Mouse (Mus musculus): ENCODE data around the gene Oas1f. TPM values are rescaled to one million over a fixed set of nuclear protein-coding genes. Genes with fewer than 3 reads are reported as not detected.
"Not testable (repeated sequence)": the region's sequence is repeated elsewhere in the genome, so short reads cannot be mapped to it uniquely, and the experiment has no call there.

Oas1f gene
- polyA plus RNA-seq, 1 experiment from 2014 or later = not detected

- H3K27ac ChIP-seq (ENCODE audit: low read depth); H3K4me3 ChIP-seq (ENCODE audit: low read depth, low read length); H3K27me3 ChIP-seq (replicated peaks; ENCODE audit: control insufficient read depth, insufficient read depth, low read length); ATAC-seq (replicated peaks; ENCODE audit: low FRiP score, low TSS enrichment, low read depth); DNase-seq (ENCODE audit: low spot score); H3K9ac ChIP-seq (ENCODE audit: low read length); H3K9me3 ChIP-seq (ENCODE audit: control insufficient read depth, low read length); H3K36me3 ChIP-seq (ENCODE audit: control insufficient read depth, insufficient read depth, low read length); H3K4me1 ChIP-seq (replicated peaks; ENCODE audit: control insufficient read depth, insufficient read depth, low read length); H3K4me2 ChIP-seq (ENCODE audit: low read length): not testable (repeated sequence)
- WGBS = 74% methylated on average over 2 of the region's 2 CpGs
These were observed 47.5 kb downstream of the Oas1f start for GRCm38 (mm10) chr5:120894692-120895091.

- no peaks in the 10 kb centered on the region for H3K9me3 ChIP-seq (ENCODE audit: control insufficient read depth, low read length)
- 90% methylated on average over 11 of the region's 11 CpGs for WGBS
- no peaks in the 10 kb centered on the region for H3K27me3 ChIP-seq (replicated peaks; ENCODE audit: control insufficient read depth, insufficient read depth, low read length)
These were observed 48.2 kb downstream of the Oas1f start for GRCm38 (mm10) chr5:120895231-120895900.

GRCm38 (mm10) chr5:120898307-120898706, 51.1 kb downstream of the Oas1f start:
- DNase-seq (ENCODE audit: low spot score) = no peak

More at GRCm38 (mm10) chr5:120895231-120895900, 48.2 kb downstream of the Oas1f start:
- Histone ChIP-seq H3K36me3 (ENCODE audit: control insufficient read depth, insufficient read depth, low read length) (no peaks in the 10 kb centered on the region), H3K4me1 (replicated peaks; ENCODE audit: control insufficient read depth, insufficient read depth, low read length) (no peaks in the 10 kb centered on the region), H3K4me2 (ENCODE audit: low read length) (no peak overlapping the region), H3K27ac (ENCODE audit: low read depth) (no peak overlapping the region), H3K4me3 (ENCODE audit: low read depth, low read length) (no peak overlapping the region), H3K9ac (ENCODE audit: low read length) (no peak overlapping the region)
- ATAC-seq (replicated peaks; ENCODE audit: low FRiP score, low TSS enrichment, low read depth) (no peak), DNase-seq (ENCODE audit: low spot score) (peak; percentile 27)

GRCm38 (mm10) chr5:120898726-120899125, 51.6 kb downstream of the Oas1f start:
- H3K27me3 ChIP-seq (replicated peaks; ENCODE audit: control insufficient read depth, insufficient read depth, low read length) = no peaks in the 10 kb centered on the region
- H3K9ac ChIP-seq (ENCODE audit: low read length) = no peak overlapping the region
- ATAC-seq (replicated peaks; ENCODE audit: low FRiP score, low TSS enrichment, low read depth) (no peak), DNase-seq (ENCODE audit: low spot score) (peak; percentile 31)
- no peak overlapping the region for H3K27ac ChIP-seq (ENCODE audit: low read depth)
- no peak overlapping the region for H3K4me3 ChIP-seq (ENCODE audit: low read depth, low read length)
- no peaks in the 10 kb centered on the region for H3K4me1 ChIP-seq (replicated peaks; ENCODE audit: control insufficient read depth, insufficient read depth, low read length)
- H3K9me3 ChIP-seq (ENCODE audit: control insufficient read depth, low read length) = no peaks in the 10 kb centered on the region
- H3K4me2 ChIP-seq (ENCODE audit: low read length) = no peak overlapping the region
- H3K36me3 ChIP-seq (ENCODE audit: control insufficient read depth, insufficient read depth, low read length) = no peaks in the 10 kb centered on the region

More at GRCm38 (mm10) chr5:120898307-120898706, 51.1 kb downstream of the Oas1f start:
- no peaks in the 10 kb centered on the region for H3K9me3 ChIP-seq (ENCODE audit: control insufficient read depth, low read length)
- no peaks in the 10 kb centered on the region for H3K36me3 ChIP-seq (ENCODE audit: control insufficient read depth, insufficient read depth, low read length)
- no peak overlapping the region for H3K27ac ChIP-seq (ENCODE audit: low read depth)
- 90% methylated on average over 6 of the region's 6 CpGs for WGBS
- no peaks in the 10 kb centered on the region for H3K27me3 ChIP-seq (replicated peaks; ENCODE audit: control insufficient read depth, insufficient read depth, low read length)
- no peaks in the 10 kb centered on the region for H3K4me1 ChIP-seq (replicated peaks; ENCODE audit: control insufficient read depth, insufficient read depth, low read length)
- no peak for ATAC-seq (replicated peaks; ENCODE audit: low FRiP score, low TSS enrichment, low read depth)
- H3K4me3 ChIP-seq (ENCODE audit: low read depth, low read length) = no peak overlapping the region
- H3K4me2 ChIP-seq (ENCODE audit: low read length) = no peak overlapping the region
- no peak overlapping the region for H3K9ac ChIP-seq (ENCODE audit: low read length)

GRCm38 (mm10) chr5:120900666-120901065, 53.5 kb downstream of the Oas1f start:
- WGBS = 59% methylated on average over 1 of the region's 1 CpGs
- H3K4me1 ChIP-seq (replicated peaks; ENCODE audit: control insufficient read depth, insufficient read depth, low read length) = no peaks in the 10 kb centered on the region
- H3K36me3 ChIP-seq (ENCODE audit: control insufficient read depth, insufficient read depth, low read length) = no peaks in the 10 kb centered on the region
- no peak overlapping the region for H3K4me3 ChIP-seq (ENCODE audit: low read depth, low read length)
- DNase-seq (ENCODE audit: low spot score) (peak; percentile 7), ATAC-seq (replicated peaks; ENCODE audit: low FRiP score, low TSS enrichment, low read depth) (no peak)
- H3K27ac ChIP-seq (ENCODE audit: low read depth) = no peak overlapping the region
- H3K4me2 ChIP-seq (ENCODE audit: low read length) = no peak overlapping the region
- H3K9me3 ChIP-seq (ENCODE audit: control insufficient read depth, low read length) = no peaks in the 10 kb centered on the region
- no peak overlapping the region for H3K9ac ChIP-seq (ENCODE audit: low read length)
- no peaks in the 10 kb centered on the region for H3K27me3 ChIP-seq (replicated peaks; ENCODE audit: control insufficient read depth, insufficient read depth, low read length)

- H3K9me3 ChIP-seq (ENCODE audit: control insufficient read depth, low read length) = no peaks in the 10 kb centered on the region
- no peak overlapping the region for H3K27ac ChIP-seq (ENCODE audit: low read depth)
- H3K4me1 ChIP-seq (replicated peaks; ENCODE audit: control insufficient read depth, insufficient read depth, low read length) = no peaks in the 10 kb centered on the region
- DNase-seq (ENCODE audit: low spot score) (no peak), ATAC-seq (replicated peaks; ENCODE audit: low FRiP score, low TSS enrichment, low read depth) (no peak)
- H3K27me3 ChIP-seq (replicated peaks; ENCODE audit: control insufficient read depth, insufficient read depth, low read length) = no peaks in the 10 kb centered on the region
- H3K36me3 ChIP-seq (ENCODE audit: control insufficient read depth, insufficient read depth, low read length) = no peaks in the 10 kb centered on the region
- 93% methylated on average over 5 of the region's 5 CpGs for WGBS
- H3K4me3 ChIP-seq (ENCODE audit: low read depth, low read length) = no peak overlapping the region
- no peak overlapping the region for H3K4me2 ChIP-seq (ENCODE audit: low read length)
- H3K9ac ChIP-seq (ENCODE audit: low read length) = no peak overlapping the region
These were observed 54.9 kb downstream of the Oas1f start for GRCm38 (mm10) chr5:120902056-120902455.

GRCm38 (mm10) chr5:120906791-120907733, 59.9 kb downstream of the Oas1f start, which contains the start of gene Oas1a:
Gene Oas1a (minus strand): TSS chr5:120907521.
- 35% methylated on average over 8 of the region's 12 CpGs for WGBS

More at GRCm38 (mm10) chr5:120906791-120907733, 59.9 kb downstream of the Oas1f start, which contains the start of gene Oas1a:
- not testable (repeated sequence) for H3K27ac ChIP-seq (ENCODE audit: low read depth); H3K9me3 ChIP-seq (ENCODE audit: control insufficient read depth, low read length); H3K27me3 ChIP-seq (replicated peaks; ENCODE audit: control insufficient read depth, insufficient read depth, low read length); H3K36me3 ChIP-seq (ENCODE audit: control insufficient read depth, insufficient read depth, low read length); H3K9ac ChIP-seq (ENCODE audit: low read length); H3K4me1 ChIP-seq (replicated peaks; ENCODE audit: control insufficient read depth, insufficient read depth, low read length); H3K4me3 ChIP-seq (ENCODE audit: low read depth, low read length); H3K4me2 ChIP-seq (ENCODE audit: low read length)
- 0 out of 2 replicates have a peak, but pooled peaks have one; percentile 50 for ATAC-seq (replicated peaks; ENCODE audit: low FRiP score, low TSS enrichment, low read depth)
- peak; percentile 50 for DNase-seq (ENCODE audit: low spot score)
